Mouse (Mus musculus) gastrocnemius, postnatal 10 days (tissue): Measurements from ENCODE around the gene Psmc4. TPM values are rescaled to one million over a fixed set of nuclear protein-coding genes. Genes with fewer than 3 reads are reported as not detected.

Experiments
- total RNA-seq, 2 experiments: library from RNA; stranded (reverse); gene quantifications; 2 replicates each; pipeline ENCODE4 v1.2.3; 2021

Gene Psmc4
- total RNA-seq, 2 experiments from 2014 or later, result 123 to 124 TPM

Other genes with a start within 250 kb of the Psmc4 start
- gene Zfp626, start 242.9 kb downstream of the Psmc4 start, total RNA-seq, result 1 to 10 TPM; 5.1 to 5.2 TPM
- 1 to 10 TPM; 2.3 to 2.5 TPM for gene Zfp59, start 211.5 kb downstream of the Psmc4 start, total RNA-seq
- gene Zfp607a, start 192.6 kb downstream of the Psmc4 start, total RNA-seq, result 1 to 10 TPM; 2.5 to 3.3 TPM
- 1 to 10 TPM; 5.5 to 6.3 TPM for gene Zfp974, start 120.6 kb downstream of the Psmc4 start, total RNA-seq
- gene Zfp780b, start 70.9 kb downstream of the Psmc4 start, total RNA-seq, result 1 to 10 TPM; 7.1 to 7.9 TPM
- 1 to 10 TPM in 1 of 2 experiments, under 1 TPM in 1; 0.81 to 1.1 TPM for gene Zfp850, start 36.0 kb downstream of the Psmc4 start, total RNA-seq
- under 1 TPM; 0.05 to 0.07 TPM for gene Fcgbp, start 21.1 kb upstream of the Psmc4 start, total RNA-seq
- not detected for gene 9530053A07Rik, start 79.4 kb upstream of the Psmc4 start, total RNA-seq
- 10 to 100 TPM; 44.0 to 49.0 TPM for gene Fbl, start 119.6 kb upstream of the Psmc4 start, total RNA-seq
- 100 to 1,000 TPM; 151 to 161 TPM for gene Dyrk1b, start 129.4 kb upstream of the Psmc4 start, total RNA-seq
- 10 to 100 TPM; 14.2 to 15.6 TPM for gene Eid2, start 217.8 kb upstream of the Psmc4 start, total RNA-seq
- gene Eid2b, start 227.6 kb upstream of the Psmc4 start, total RNA-seq, result 1 to 10 TPM; 7.7 to 8.6 TPM
- not detected for gene Selenov, start 241.1 kb upstream of the Psmc4 start, total RNA-seq